7 mouse cellular contexts compared by ENCODE assay signal in the genomic region with DNA sequence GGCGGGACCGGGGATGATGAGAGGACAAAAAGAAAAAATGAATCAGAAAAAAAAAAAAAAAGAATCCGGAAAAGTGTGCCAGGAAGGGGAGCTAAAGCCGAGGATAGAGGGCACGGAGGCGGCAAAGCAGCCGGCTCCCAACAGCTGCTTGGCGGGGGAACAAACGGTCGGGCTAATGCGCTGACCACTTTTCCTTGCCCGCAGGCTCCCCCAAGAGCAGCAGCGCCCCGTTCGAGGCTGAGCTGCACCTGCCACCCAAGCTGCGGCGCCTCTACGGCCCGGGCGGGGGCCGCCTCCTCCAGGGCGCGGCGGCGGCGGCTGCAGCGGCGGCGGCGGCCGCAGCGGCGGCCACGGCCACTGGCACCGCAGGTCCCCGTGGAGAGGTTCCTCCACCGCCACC. TPM values are rescaled to one million over a fixed set of nuclear protein-coding genes. Genes with fewer than 3 reads are reported as not detected.
DNase-seq lines count a peak whose midpoint lies in the region; ATAC-seq and TF ChIP-seq lines count a peak whose summit lies in the region.

No protein-coding gene starts in this region.

- no peak for TF ChIP-seq CTCF in lung, postnatal 0 days (IDR thresholded peaks at IDR 0.05)

- H3K4me3 ChIP-seq in lung, postnatal 0 days (ENCODE audit: low read depth, low read length): peak overlapping the region; percentile 27
- peak overlapping the region; percentile 58 for H3K4me3 ChIP-seq in forebrain, embryonic 11.5 days (ENCODE audit: low read depth, low read length)
- H3K4me3 ChIP-seq in limb, embryonic 13.5 days: peak overlapping the region; percentile 37

- no peak for TF ChIP-seq EP300 in lung, postnatal 0 days (IDR thresholded peaks at IDR 0.05)

- no peak overlapping the region for H3K9ac ChIP-seq in lung, postnatal 0 days (replicated peaks; ENCODE audit: low read depth)
- peak overlapping the region; percentile 80 for H3K9ac ChIP-seq in forebrain, embryonic 11.5 days (ENCODE audit: low read length)
- no peak overlapping the region for H3K9ac ChIP-seq in limb, embryonic 13.5 days

- no peak for DNase-seq in lung, postnatal 0 days (ENCODE audit: low spot score)
- DNase-seq in lung, postnatal 10 days: no peak
- DNase-seq in forebrain, embryonic 11.5 days (ENCODE audit: low spot score): peak; percentile 65
- peak; percentile 11 for DNase-seq in splenic B cell, adult 2 months (ENCODE audit: low read depth, low spot score)
- DNase-seq in thymus, postnatal 25 days: no peak

- H3K27me3 ChIP-seq in lung, postnatal 0 days (replicated peaks; ENCODE audit: insufficient read depth, low read length): peaks cover 44% of the 10 kb centered on the region
- H3K27me3 ChIP-seq in forebrain, embryonic 11.5 days (ENCODE audit: control insufficient read depth, insufficient read depth, low read length): no peaks in the 10 kb centered on the region; the same call in 1 of the 2 replicates
- peaks cover 92% of the 10 kb centered on the region for H3K27me3 ChIP-seq in limb, embryonic 13.5 days
- peaks cover 2% of the 10 kb centered on the region; the same call in 1 of the 2 replicates for H3K27me3 ChIP-seq in splenic B cell, adult 2 months (ENCODE audit: control insufficient read depth, insufficient read depth, low read length, poor library complexity, severe bottlenecking)

- H3K27ac ChIP-seq in lung, postnatal 0 days (ENCODE audit: low read length): no peak overlapping the region
- H3K27ac ChIP-seq in forebrain, embryonic 11.5 days (ENCODE audit: low read depth, low read length): peak overlapping the region; percentile 57
- no peak overlapping the region for H3K27ac ChIP-seq in limb, embryonic 13.5 days

- no peaks in the 10 kb centered on the region for H3K36me3 ChIP-seq in lung, postnatal 0 days (ENCODE audit: insufficient read depth, low read length)
- no peaks in the 10 kb centered on the region for H3K36me3 ChIP-seq in forebrain, embryonic 11.5 days (ENCODE audit: control insufficient read depth, insufficient read depth, low read length)
- H3K36me3 ChIP-seq in limb, embryonic 13.5 days: no peaks in the 10 kb centered on the region
- H3K36me3 ChIP-seq in splenic B cell, adult 2 months (ENCODE audit: control insufficient read depth, insufficient read depth, low read length, poor library complexity, severe bottlenecking): no peaks in the 10 kb centered on the region

- H3K9me3 ChIP-seq in lung, postnatal 0 days (ENCODE audit: low read length): no peaks in the 10 kb centered on the region
- no peaks in the 10 kb centered on the region for H3K9me3 ChIP-seq in forebrain, embryonic 11.5 days (ENCODE audit: control insufficient read depth, low read length)
- no peaks in the 10 kb centered on the region for H3K9me3 ChIP-seq in limb, embryonic 13.5 days

- 16% methylated on average over 30 of the region's 37 CpGs for WGBS in lung, postnatal 0 days
- WGBS in forebrain, embryonic 11.5 days: 28% methylated on average over 23 of the region's 37 CpGs
- 22% methylated on average over 21 of the region's 37 CpGs for WGBS in limb, embryonic 13.5 days

- 0 out of 2 replicates have a peak, but pooled peaks cover 4% of the 10 kb centered on the region for H3K4me1 ChIP-seq in lung, postnatal 0 days (ENCODE audit: insufficient read depth, low read depth, low read length)
- H3K4me1 ChIP-seq in forebrain, embryonic 11.5 days (replicated peaks; ENCODE audit: control insufficient read depth, insufficient read depth, low read length): no peaks in the 10 kb centered on the region
- H3K4me1 ChIP-seq in limb, embryonic 13.5 days: peaks cover 10% of the 10 kb centered on the region; the same call in 1 of the 2 replicates

- peak overlapping the region; percentile 53 for H3K4me2 ChIP-seq in lung, postnatal 0 days (replicated peaks; ENCODE audit: low read depth, low read length)
- peak overlapping the region; percentile 53 for H3K4me2 ChIP-seq in forebrain, embryonic 11.5 days (ENCODE audit: low read depth, low read length, severe bottlenecking)
- peak overlapping the region; percentile 62 for H3K4me2 ChIP-seq in limb, embryonic 13.5 days (replicated peaks)

- ATAC-seq in lung, postnatal 0 days: no peak
- no peak for ATAC-seq in forebrain, embryonic 11.5 days (replicated peaks; ENCODE audit: low FRiP score)
- ATAC-seq in limb, embryonic 13.5 days (ENCODE audit: low FRiP score, low read depth): no peak
- ATAC-seq in inflammation-experienced regulatory T-cells, adult 6 months: no peak

RNA-seq across cellular contexts. Expression of a gene that starts 2.1 kb away (rescaled TPM):
- not detected in 2 replicates for polyA plus RNA-seq in lung, postnatal 0 days (2015; fragmentation: Nextera tagmentation; extraction: Ambion mirVana)
- polyA plus RNA-seq in forebrain, embryonic 11.5 days (2014; fragmentation: Nextera tagmentation; extraction: Ambion mirVana): 48.4 and 51.3 TPM in 2 replicates
- polyA plus RNA-seq in limb, embryonic 13.5 days (2015; fragmentation: Nextera tagmentation; extraction: Ambion mirVana): 0.60 and 0.61 TPM in 2 replicates
- not detected for polyA plus RNA-seq in inflammation-experienced regulatory T-cells, adult 6 months (2017; shearing (Covaris generic))

Comparison
In these comparisons a context has a peak if more than half of its experiments do, and no peak if none do; other contexts are left out.
1. DNase-seq: peak in forebrain, embryonic 11.5 days (single experiment) and splenic B cell, adult 2 months (single experiment); none in lung, postnatal 0 days (single experiment), lung, postnatal 10 days (single experiment) and thymus, postnatal 25 days (single experiment).
2. RNA of a gene that starts 2.1 kb away (polyA plus RNA-seq): 48.4 to 51.3 TPM in forebrain, embryonic 11.5 days; 0.60 to 0.61 TPM in limb, embryonic 13.5 days, not detected in lung, postnatal 0 days and not detected in inflammation-experienced regulatory T-cells, adult 6 months; every median in the first group is over 10 times any median in the second.
3. Peak in every context shown above with its lines, with median percentiles within 50 percentile points of each other: H3K4me2 ChIP-seq and H3K4me3 ChIP-seq.